Mouse (Mus musculus) MN1 (cell line): ENCODE measurements around the gene Pim3.

Experiments
- DNase-seq: peaks from one replicate; pipeline ENCODE4 v3.0.0-alpha.2; 2016; ENCODE audit warnings: low spot score

The Pim3 gene

GRCm38 (mm10) chr15:88881253-88882044 lies 19.5 kb downstream of the Pim3 start:
- DNase-seq = no peak

GRCm38 (mm10) chr15:88882851-88883250 lies 20.9 kb downstream of the Pim3 start:
- no peak for DNase-seq

- DNase-seq = no peak
Measured at GRCm38 (mm10) chr15:88883342-88883741, 21.4 kb downstream of the Pim3 start.

GRCm38 (mm10) chr15:88885376-88885775 lies 23.4 kb downstream of the Pim3 start:
- no peak for DNase-seq

GRCm38 (mm10) chr15:88889032-88889431 lies 27.0 kb downstream of the Pim3 start:
- DNase-seq = no peak

GRCm38 (mm10) chr15:88889994-88890393 lies 28.0 kb downstream of the Pim3 start:
- no peak for DNase-seq

- no peak for DNase-seq
Measured at GRCm38 (mm10) chr15:88890751-88891675, 29.0 kb downstream of the Pim3 start.

GRCm38 (mm10) chr15:88891676-88892040 lies 29.7 kb downstream of the Pim3 start:
- DNase-seq = no peak

GRCm38 (mm10) chr15:88892252-88892651 lies 30.3 kb downstream of the Pim3 start:
- DNase-seq = no peak

GRCm38 (mm10) chr15:88892876-88893275 lies 30.9 kb downstream of the Pim3 start:
- DNase-seq = no peak

- DNase-seq = no peak
Measured at GRCm38 (mm10) chr15:88895119-88895518, 33.1 kb downstream of the Pim3 start.

- DNase-seq = no peak
Measured at GRCm38 (mm10) chr15:88895891-88896290, 33.9 kb downstream of the Pim3 start.

- no peak for DNase-seq
Measured at GRCm38 (mm10) chr15:88896341-88896980, 34.5 kb downstream of the Pim3 start.

- no peak for DNase-seq
Measured at GRCm38 (mm10) chr15:88902200-88902875, 40.4 kb downstream of the Pim3 start.

GRCm38 (mm10) chr15:88903086-88903485 lies 41.1 kb downstream of the Pim3 start:
- DNase-seq = no peak

- DNase-seq = no peak
Measured at GRCm38 (mm10) chr15:88904056-88904811, 42.2 kb downstream of the Pim3 start.

GRCm38 (mm10) chr15:88906347-88906746 lies 44.4 kb downstream of the Pim3 start:
- no peak for DNase-seq

GRCm38 (mm10) chr15:88915046-88915445 lies 53.1 kb downstream of the Pim3 start:
- DNase-seq = no peak
